Mouse (Mus musculus): ENCODE measurements around the gene Appbp2.
"Not testable (repeated sequence)": the region's sequence is repeated elsewhere in the genome, so short reads cannot be mapped to it uniquely, and the experiment has no call there.

Appbp2 gene

GRCm38 (mm10) chr11:85222561-85222960, 12.4 kb downstream of the Appbp2 start:
- DNase-seq (ENCODE audit: low read depth), result no peak

- no peak for DNase-seq (ENCODE audit: low read depth)
Observed at GRCm38 (mm10) chr11:85219014-85219413, 15.9 kb downstream of the Appbp2 start.

DNA sequence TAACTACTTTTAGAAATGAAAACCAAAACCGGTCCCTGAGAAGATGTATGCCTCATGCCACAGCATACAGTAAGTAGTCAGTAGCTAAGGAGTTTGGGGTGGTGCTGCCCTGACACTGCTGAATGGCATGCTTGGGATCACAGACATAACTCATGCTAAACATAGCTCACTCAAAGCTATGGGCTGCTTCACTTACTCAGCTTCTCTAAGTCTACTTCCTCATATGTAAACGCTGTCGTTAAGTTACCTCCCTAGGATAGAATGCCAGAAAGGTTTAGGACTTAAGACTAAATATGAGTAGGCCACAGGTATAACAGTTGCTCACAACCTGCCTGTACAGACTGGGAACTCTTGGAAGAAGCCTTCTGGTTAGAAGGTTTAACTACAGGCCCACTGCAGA, 20.3 kb downstream of the Appbp2 start:
- no peak for DNase-seq (ENCODE audit: low read depth)

- no peak for DNase-seq (ENCODE audit: low read depth)
Observed at GRCm38 (mm10) chr11:85213215-85213614, 21.7 kb downstream of the Appbp2 start.

GRCm38 (mm10) chr11:85211151-85211550, 23.8 kb downstream of the Appbp2 start:
- no peak for DNase-seq (ENCODE audit: low read depth)

GRCm38 (mm10) chr11:85206231-85206630, 28.7 kb downstream of the Appbp2 start:
- DNase-seq (ENCODE audit: low read depth), result no peak

DNA sequence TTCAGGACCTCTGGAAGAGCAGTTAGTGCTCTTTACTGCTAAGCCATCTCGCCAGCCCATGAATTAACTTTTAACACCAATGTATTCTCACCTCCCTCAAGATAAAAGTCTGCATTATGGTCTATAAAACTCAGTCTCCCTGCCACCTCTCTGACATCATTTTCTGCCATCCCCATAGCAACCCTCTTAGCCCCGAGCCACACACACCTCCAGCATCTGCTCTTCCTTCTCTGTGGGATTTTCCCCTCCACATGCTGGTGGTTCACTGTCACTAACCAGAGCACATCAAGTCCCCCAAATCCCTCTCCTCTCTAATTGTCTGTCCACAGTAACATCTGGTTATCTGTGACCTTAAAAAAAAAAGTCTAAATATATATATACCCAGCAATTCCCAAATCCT, 36.0 kb downstream of the Appbp2 start:
- no peak for DNase-seq (ENCODE audit: low read depth)

DNA sequence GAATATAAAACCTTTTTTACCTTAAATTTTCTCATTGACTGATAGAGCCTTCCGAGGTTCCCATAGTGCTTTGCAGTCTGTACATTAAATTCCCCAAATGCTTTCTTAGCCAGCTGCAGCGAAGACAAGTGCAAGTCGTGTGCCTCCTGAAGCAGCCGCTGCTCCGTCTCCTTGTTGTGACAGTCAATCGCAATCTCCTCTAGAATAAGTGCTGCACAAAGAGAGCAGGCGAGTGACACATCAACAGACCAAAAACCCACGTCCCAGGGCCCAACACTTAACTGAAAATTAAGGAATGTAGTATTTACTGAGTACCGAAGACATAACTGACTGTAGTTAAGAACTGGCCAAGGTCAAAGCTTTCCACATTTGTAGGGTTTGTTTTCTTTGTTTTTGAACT, 38.9 kb downstream of the Appbp2 start:
- DNase-seq (ENCODE audit: low read depth), result no peak

- no peak for DNase-seq (ENCODE audit: low read depth)
Observed at GRCm38 (mm10) chr11:85194206-85194605, 40.7 kb downstream of the Appbp2 start.

GRCm38 (mm10) chr11:85190741-85191140, 44.2 kb downstream of the Appbp2 start:
- DNase-seq (ENCODE audit: low read depth), result no peak

- no peak for DNase-seq (ENCODE audit: low read depth)
Observed at GRCm38 (mm10) chr11:85189110-85189509, 45.8 kb downstream of the Appbp2 start.

- no peak for DNase-seq (ENCODE audit: low read depth)
Observed at GRCm38 (mm10) chr11:85184839-85185238, 50.1 kb downstream of the Appbp2 start.

- DNase-seq (ENCODE audit: low read depth), result no peak
Observed at GRCm38 (mm10) chr11:85184082-85184481, 50.8 kb downstream of the Appbp2 start.

DNA sequence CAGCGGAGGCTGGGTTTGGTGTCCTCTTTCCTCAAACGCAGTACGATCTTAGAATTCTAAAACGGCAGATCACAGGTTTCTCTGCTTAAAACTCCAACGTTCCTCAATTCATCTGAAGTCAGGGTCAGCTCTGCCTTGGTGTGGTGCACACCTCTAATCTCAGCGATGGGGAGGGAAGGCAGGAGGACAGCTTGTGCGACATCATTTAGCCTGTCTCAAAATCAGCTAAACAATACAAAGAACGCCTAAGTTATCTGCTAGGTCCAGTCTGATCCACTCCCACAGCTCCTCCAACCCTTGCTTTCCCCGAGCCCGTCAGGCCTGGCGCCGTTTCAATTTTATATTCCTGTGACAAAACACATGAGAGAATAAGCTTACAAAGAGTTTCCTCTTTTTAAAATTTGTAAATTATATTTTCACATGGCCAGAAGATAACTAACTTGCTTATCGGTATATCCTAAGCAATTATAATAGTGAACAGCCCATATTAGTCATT, 51.6 kb downstream of the Appbp2 start:
- DNase-seq (ENCODE audit: low read depth), result no peak

DNA sequence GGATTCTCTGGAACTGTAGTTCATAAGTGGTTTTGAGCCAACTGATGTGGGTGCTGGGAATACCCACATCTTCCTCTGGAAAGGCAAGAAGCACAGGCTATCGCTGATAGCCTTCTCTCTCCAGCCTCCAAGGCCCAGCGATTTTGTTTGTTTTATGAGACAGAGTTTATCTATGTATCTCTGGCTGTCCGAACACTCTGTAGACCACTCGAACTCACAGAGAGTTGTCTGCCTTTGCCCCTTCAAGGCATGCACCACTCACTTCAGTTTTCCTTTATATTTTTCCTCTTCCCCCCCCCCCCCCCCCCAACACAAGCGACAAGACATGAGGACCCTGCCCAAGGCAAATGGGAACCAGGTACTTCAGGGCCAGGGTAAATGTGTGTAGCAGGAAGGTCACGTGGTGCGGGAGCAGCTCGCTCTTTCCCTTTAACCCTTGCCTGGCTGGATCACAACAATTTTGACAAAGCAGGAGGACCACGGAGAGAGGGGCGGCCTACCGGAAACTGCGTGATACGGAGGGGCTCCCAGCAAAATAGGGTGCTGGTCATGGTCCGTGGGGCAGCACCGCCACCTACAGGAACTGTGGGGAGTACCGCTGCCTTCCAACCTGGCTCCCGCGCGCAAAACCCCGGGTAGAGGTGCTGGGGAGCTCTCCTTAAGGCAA, 52.2 kb downstream of the Appbp2 start:
- no peak for DNase-seq (ENCODE audit: low read depth)

DNA sequence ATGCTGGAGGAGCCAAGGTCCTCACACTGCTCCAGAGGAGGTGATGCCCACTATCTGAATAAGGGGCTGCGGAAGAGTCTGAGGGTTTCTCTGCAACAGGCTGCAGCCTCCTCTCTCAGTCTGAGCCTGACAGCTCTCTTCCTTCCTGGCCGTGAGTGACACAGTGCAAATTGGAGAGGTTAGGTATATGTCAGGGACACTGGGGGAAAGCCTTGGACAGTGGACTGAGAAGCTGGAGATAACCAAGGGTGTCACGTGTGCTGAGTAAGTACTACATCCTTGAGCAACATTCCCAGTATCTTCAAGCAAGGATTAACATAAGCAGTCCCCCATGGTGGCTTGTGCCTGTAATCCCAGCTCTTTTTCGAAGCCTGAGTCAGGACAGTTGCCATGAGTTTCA, 56.5 kb downstream of the Appbp2 start:
- no peak for DNase-seq (ENCODE audit: low read depth)

- DNase-seq (ENCODE audit: low read depth), result no peak
Observed at GRCm38 (mm10) chr11:85177761-85178160, 57.2 kb downstream of the Appbp2 start.

GRCm38 (mm10) chr11:85175941-85176340, 59.0 kb downstream of the Appbp2 start:
- no peak for DNase-seq (ENCODE audit: low read depth)

- DNase-seq (ENCODE audit: low read depth), result no peak
Observed at GRCm38 (mm10) chr11:85170833-85171232, 64.1 kb downstream of the Appbp2 start.

DNA sequence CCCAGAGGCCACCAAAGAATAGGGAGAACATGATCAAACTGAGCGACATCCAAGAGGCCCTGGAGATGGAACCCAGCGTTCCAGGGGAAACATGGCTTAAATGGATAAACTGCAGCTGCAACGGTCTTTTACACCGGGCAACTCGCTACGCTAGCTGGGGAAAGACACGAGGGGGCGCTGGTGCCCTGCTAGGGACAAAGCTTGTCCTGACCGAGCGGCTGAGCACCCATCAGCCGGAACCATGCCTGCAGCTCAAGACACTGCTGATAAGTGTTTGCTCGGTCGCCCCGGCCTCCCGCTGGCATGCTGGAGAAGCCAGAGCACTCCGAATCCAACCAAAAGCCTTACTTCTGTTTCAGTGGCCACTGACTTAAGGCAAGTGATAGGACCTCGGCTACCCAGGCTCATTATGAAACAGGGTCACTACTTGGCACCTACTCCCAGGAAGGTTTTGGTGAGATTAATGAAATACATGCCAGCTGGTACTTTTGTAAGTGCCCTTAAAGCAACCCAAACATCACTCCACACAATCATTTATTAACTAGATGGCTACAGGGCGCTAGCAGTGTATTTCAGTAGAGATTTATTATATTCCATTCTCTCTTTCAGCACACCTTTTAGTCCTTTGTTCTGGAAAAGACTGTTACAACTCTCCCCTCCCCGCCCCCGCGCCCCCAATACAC, 64.7 kb downstream of the Appbp2 start, which contains the start of gene 1700125H20Rik:
TSS of gene 1700125H20Rik (plus strand) at position 347 of the 683 bp plus-strand sequence.
- DNase-seq (ENCODE audit: low read depth), result peak; percentile 48

- DNase-seq (ENCODE audit: low read depth), result no peak
Observed at GRCm38 (mm10) chr11:85167503-85167902, 67.4 kb downstream of the Appbp2 start.

DNA sequence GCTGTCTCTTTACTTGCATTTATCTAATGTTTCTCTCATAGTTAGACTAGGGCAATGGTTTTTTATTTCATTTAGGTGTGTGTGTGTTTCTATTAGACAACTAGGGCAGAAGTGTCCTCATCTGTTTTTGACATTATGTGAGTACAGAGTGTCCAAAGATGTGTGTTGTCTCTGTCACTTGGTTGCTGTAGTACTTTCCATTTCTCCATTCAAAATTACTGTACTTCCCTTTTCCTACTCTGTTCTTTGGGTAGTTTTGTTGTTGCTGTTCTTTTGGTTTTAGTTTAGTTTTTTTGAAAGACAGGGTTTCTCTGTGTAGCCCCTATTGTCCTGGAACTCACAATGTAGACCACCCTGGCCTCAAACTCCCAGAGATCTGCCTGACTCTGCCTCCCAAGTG, 70.6 kb downstream of the Appbp2 start:
- no peak for DNase-seq (ENCODE audit: low read depth)

DNA sequence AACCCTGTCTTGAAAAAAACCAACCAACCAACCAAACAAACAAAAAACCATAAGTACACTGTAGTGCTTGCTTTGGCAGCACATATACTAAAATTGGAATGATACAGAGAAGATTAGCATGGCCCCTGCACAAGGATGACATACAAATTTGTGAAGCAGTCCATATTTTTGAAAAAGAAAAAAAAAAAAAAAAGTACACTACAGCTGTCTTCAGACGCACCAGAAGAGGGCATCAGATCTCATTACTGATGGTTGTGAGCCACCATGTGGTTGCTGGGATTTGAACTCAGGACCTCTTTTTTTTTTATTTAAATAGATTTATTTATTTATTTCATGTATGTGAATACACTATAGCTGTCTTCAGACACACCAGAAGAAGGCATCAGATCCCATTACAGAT, 71.9 kb downstream of the Appbp2 start:
- DNase-seq (ENCODE audit: low read depth), result not testable (repeated sequence)

- no peak for DNase-seq (ENCODE audit: low read depth)
Observed at GRCm38 (mm10) chr11:85157301-85157700, 77.6 kb downstream of the Appbp2 start.
